Mouse (Mus musculus) ES-E14 (cell line): ENCODE results near the gene Ppara. TPM values are rescaled to one million over a fixed set of nuclear protein-coding genes. Genes with fewer than 3 reads are reported as not detected.
A peak's percentile ranks its signal among the peaks of the same experiment; 100 is the strongest.

Experiments used
- DNase-seq: peaks from one replicate; pipeline ENCODE4 v3.0.0-alpha.2; 2013; ENCODE audit warnings: low read depth, low spot score
- H3K27ac ChIP-seq: 2 replicates; pipeline ENCODE4 v1.5.1; 2012; ENCODE audit warnings: low read depth, mild to moderate bottlenecking, low read length, moderate library complexity, mixed read lengths; ENCODE audit not compliant: poor library complexity, insufficient read depth, severe bottlenecking
- H3K36me3 ChIP-seq: 2 replicates; pipeline ENCODE4 v1.6.1; 2012; ENCODE audit warnings: mild to moderate bottlenecking, low read length, moderate library complexity, mixed read lengths; ENCODE audit not compliant: control insufficient read depth, poor library complexity, insufficient read depth, severe bottlenecking
- H3K4me1 ChIP-seq, 2 experiments: fragments of 150-350 bp in 1 of 2; sonication (generic) in 1 of 2; 2 replicates each; pipeline ENCODE4 v1.6.1; 2012; ENCODE audit warnings: low read length in 2 of 2, mild to moderate bottlenecking in 1 of 2, mixed read lengths in 1 of 2; ENCODE audit not compliant: control insufficient read depth in 2 of 2, insufficient read depth in 2 of 2, poor library complexity in 1 of 2
- H3K4me3 ChIP-seq, 2 experiments: fragments of 150-350 bp in 1 of 2; sonication (generic) in 1 of 2; 2 replicates each; pipeline ENCODE4 v1.5.1; 2012; ENCODE audit warnings: low read length in 2 of 2, low read depth in 1 of 2, mild to moderate bottlenecking in 1 of 2, mixed read lengths in 1 of 2; ENCODE audit not compliant: insufficient read depth in 1 of 2, poor library complexity in 1 of 2, severe bottlenecking in 1 of 2
- H3K9ac ChIP-seq: 2 replicates; pipeline ENCODE4 v1.6.1; 2012; ENCODE audit warnings: low read depth, mild to moderate bottlenecking, low read length, mixed read lengths; ENCODE audit not compliant: poor library complexity, insufficient read depth, severe bottlenecking
- H3K9me3 ChIP-seq: fragments of 150-350 bp; sonication (generic); 2 replicates; pipeline ENCODE4 v1.6.1; 2012; ENCODE audit warnings: low read depth, mild to moderate bottlenecking, low read length; ENCODE audit not compliant: control insufficient read depth, insufficient read depth
- CHD2 ChIP-seq: IDR thresholded peaks from 2 replicates; pipeline ENCODE4 v1.6.1; 2014; ENCODE audit warnings: mild to moderate bottlenecking, low read depth, low read length, inconsistent platforms
- HCFC1 ChIP-seq: IDR thresholded peaks from 2 replicates; pipeline ENCODE4 v1.6.1; 2012; ENCODE audit warnings: low read length, inconsistent platforms, borderline replicate concordance; ENCODE audit not compliant: insufficient read depth
- MAFK ChIP-seq: IDR thresholded peaks from 2 replicates; pipeline ENCODE4 v1.6.1; 2014; ENCODE audit warnings: mild to moderate bottlenecking, low read depth, low read length, inconsistent platforms; ENCODE audit not compliant: insufficient read depth
- ZC3H11A ChIP-seq: IDR thresholded peaks from 2 replicates; pipeline ENCODE4 v1.6.1; 2012; ENCODE audit warnings: low read depth, mild to moderate bottlenecking, inconsistent platforms, low read length, borderline replicate concordance
- ZNF384 ChIP-seq: IDR thresholded peaks from 2 replicates; pipeline ENCODE4 v1.6.1; 2012; ENCODE audit warnings: low read depth, low read length, inconsistent platforms
- in situ Hi-C, 2 experiments: fragments of 600-800 bp; cut with MboI; formaldehyde crosslinking; loops; one replicate each; pipeline ENCODE4 v1.15.1; 2025; ENCODE audit warnings: low sequenced_read_pairs in 2 of 2, inconsistent platforms in 1 of 2; ENCODE audit not compliant: unreplicated experiment in 2 of 2
- total RNA-seq: library from RNA; depleted of rRNA; stranded (reverse); fragments of 300-350 nt; gene quantifications from 2 replicates; pipeline ENCODE4 v1.2.3, GENCODE M21; 2012

Ppara gene
- total RNA-seq, 1 experiment = 0.09 TPM

DNA sequence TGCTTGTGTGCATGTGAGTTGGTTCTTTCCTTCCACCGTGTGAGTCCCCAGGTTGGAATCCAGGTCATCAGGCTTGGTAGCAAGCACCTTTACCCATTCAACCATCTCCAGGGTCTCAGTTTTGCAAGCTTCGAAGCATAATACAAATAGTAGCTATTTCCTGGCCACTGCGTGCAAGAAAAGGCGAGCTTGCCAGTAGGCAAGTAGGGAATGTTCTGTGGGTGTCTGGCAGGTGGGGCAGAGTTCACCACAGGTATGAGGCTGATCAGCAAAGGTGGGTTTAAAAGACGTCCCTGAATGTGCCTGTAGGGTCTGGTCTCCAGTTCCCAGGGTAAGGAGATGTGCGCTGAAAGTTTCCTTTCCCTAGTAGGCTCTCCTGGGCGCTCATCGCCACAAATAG is 635 bp upstream of the Ppara start:
- Histone ChIP-seq H3K36me3 (no peaks in the 10 kb centered on the region), H3K27ac (no peak overlapping the region), H3K9me3 (no peaks in the 10 kb centered on the region), H3K4me1 (peaks cover 2% of the 10 kb centered on the region in 2 experiments; a peak in 1 of 4 replicates), H3K4me3 (no peak overlapping the region), H3K9ac (no peak overlapping the region)
- no peak for DNase-seq
- in situ Hi-C loops = no loop called here
- no peak for TF ChIP-seq MAFK
- TF ChIP-seq ZC3H11A = no peak
- TF ChIP-seq CHD2 = no peak
- TF ChIP-seq ZNF384 = no peak
- no peak for TF ChIP-seq HCFC1

DNA sequence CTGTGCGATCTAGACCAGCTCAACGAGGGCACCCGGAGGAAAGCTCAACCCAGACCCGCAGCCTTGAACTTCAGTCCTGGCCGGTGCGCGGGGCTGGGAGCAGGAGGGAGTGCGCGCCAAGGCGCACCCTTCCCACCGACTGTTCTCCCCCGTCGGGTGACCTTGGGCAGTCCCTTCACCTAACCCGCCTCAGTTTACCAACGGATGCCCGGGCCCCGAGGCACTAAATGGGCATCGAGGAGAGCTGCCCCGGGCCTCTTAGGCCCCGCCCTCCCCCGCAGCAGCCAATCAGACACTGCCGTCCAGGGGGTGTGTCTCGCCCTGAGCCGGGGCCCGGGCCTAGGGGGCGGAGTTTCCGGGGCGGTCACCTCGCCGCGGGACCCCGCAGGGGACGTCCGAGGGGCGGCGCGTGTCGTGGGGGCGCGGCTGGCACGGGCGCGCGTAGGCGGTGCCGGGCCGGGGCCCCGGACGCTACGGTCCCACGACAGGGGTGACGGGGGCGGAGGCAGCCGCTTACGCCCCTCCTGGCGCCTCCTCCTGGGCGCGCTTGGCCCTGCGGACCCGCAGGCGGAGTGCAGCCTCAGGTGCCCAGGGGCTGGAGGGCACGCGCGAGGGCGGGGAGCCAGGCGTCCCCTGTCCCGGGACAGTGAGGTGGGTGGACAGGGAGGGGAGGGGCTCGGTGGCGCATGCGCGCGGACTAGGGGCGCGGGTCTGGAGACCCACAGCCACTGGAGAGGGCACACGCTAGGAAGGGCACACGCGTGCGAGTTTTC is 466 bp downstream of the Ppara start:
- Histone ChIP-seq H3K36me3 (no peaks in the 10 kb centered on the region), H3K27ac (no peak overlapping the region), H3K4me3 (peak overlapping the region; percentile 87 to 88), H3K9me3 (no peaks in the 10 kb centered on the region), H3K4me1 (peaks cover 2% of the 10 kb centered on the region in 2 experiments; a peak in 1 of 4 replicates), H3K9ac (peak overlapping the region; percentile 71)
- peak; percentile 75 for DNase-seq
- no peak for TF ChIP-seq CHD2
- TF ChIP-seq HCFC1 = no peak
- no peak for TF ChIP-seq ZNF384
- no peak for TF ChIP-seq ZC3H11A
- TF ChIP-seq MAFK = no peak
- in situ Hi-C loops = no loop called here

DNA sequence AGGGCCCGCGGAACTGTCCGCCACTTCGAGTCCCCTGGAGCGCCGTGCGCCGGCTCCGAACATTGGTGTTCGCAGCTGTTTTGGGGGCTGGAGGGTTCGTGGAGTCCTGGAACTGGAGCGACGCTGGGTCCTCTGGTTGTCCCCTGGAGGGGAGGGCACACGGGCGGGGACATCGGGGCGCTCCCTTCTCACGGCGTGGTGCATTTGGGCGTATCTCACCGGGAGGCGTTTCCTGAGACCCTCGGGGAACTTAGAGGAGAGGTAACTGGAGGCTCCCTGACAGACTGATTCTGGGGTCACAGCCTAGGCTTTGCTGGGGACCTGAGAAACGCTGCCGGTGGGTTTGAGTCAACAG is 1.0 kb downstream of the Ppara start:
- Histone ChIP-seq H3K9me3 (no peaks in the 10 kb centered on the region), H3K4me1 (peaks cover 2% of the 10 kb centered on the region in 2 experiments; a peak in 1 of 4 replicates), H3K36me3 (no peaks in the 10 kb centered on the region), H3K27ac (no peak overlapping the region), H3K9ac (peak overlapping the region; percentile 27; the same call in 1 of the 2 replicates), H3K4me3 (peak overlapping the region; percentile 87 to 88)
- in situ Hi-C loops = no loop called here
- DNase-seq = no peak
- TF ChIP-seq MAFK (no peak), HCFC1 (no peak), ZC3H11A (no peak)

DNA sequence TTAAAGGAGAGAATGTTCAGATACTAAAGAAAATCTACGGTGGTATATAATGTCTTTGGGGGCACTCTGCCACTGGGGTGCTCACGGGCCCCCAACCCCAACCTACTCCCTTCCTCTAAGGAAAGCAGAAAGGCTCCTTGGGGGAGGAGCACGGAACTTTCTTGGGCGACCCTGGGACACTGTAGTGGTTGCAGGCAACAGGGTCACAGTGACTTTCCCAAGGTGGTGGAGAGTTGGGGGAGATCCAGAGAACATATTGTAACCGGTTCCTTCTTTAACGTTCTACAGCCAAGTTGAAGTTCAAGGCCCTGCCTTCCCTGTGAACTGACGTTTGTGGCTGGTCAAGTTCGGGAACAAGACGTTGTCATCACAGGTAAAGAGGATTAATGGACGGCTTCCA is 1.7 kb downstream of the Ppara start:
- no peak overlapping the region for H3K4me3 ChIP-seq

More for the DNA sequence above, 1.7 kb downstream of the Ppara start:
- Histone ChIP-seq H3K9me3 (no peaks in the 10 kb centered on the region), H3K27ac (no peak overlapping the region), H3K36me3 (no peaks in the 10 kb centered on the region), H3K4me1 (peaks cover 2% of the 10 kb centered on the region in 2 experiments; a peak in 1 of 4 replicates), H3K9ac (no peak overlapping the region)
- in situ Hi-C loops = no loop called here
- TF ChIP-seq CHD2 (no peak), ZNF384 (no peak), HCFC1 (no peak), MAFK (no peak), ZC3H11A (no peak)
- no peak for DNase-seq
